Mouse (Mus musculus): ENCODE measurements around the gene Nsmce1. TPM values are rescaled to one million over a fixed set of nuclear protein-coding genes. Genes with fewer than 3 reads are reported as not detected.
A peak's percentile ranks its signal among the peaks of the same experiment; 100 is the strongest.
"Not testable (repeated sequence)": the region's sequence is repeated elsewhere in the genome, so short reads cannot be mapped to it uniquely, and the experiment has no call there.

The Nsmce1 gene
- total RNA-seq, 1 experiment from 2014 or later, result 24.3 TPM

GRCm38 (mm10) chr7:125450678-125451077 lies 40.7 kb downstream of the Nsmce1 start:
- ATAC-seq (replicated peaks; ENCODE audit: insufficient number of reproducible peaks, low FRiP score, low TSS enrichment, poor library complexity, severe bottlenecking), result no peak

- ATAC-seq (replicated peaks; ENCODE audit: insufficient number of reproducible peaks, low FRiP score, low TSS enrichment, poor library complexity, severe bottlenecking), result peak; percentile 92
Measured at GRCm38 (mm10) chr7:125444464-125445401, 46.7 kb downstream of the Nsmce1 start, which contains the start of gene Kdm8. TSS of gene Kdm8 (plus strand) at chr7:125444676.

GRCm38 (mm10) chr7:125444076-125444463 lies 47.3 kb downstream of the Nsmce1 start:
- 0 out of 2 replicates have a peak, but pooled peaks have one; percentile 6 for ATAC-seq (replicated peaks; ENCODE audit: insufficient number of reproducible peaks, low FRiP score, low TSS enrichment, poor library complexity, severe bottlenecking)

GRCm38 (mm10) chr7:125442323-125442722 lies 49.1 kb downstream of the Nsmce1 start:
- ATAC-seq (replicated peaks; ENCODE audit: insufficient number of reproducible peaks, low FRiP score, low TSS enrichment, poor library complexity, severe bottlenecking), result no peak

GRCm38 (mm10) chr7:125434666-125435290 lies 56.6 kb downstream of the Nsmce1 start:
- ATAC-seq (replicated peaks; ENCODE audit: insufficient number of reproducible peaks, low FRiP score, low TSS enrichment, poor library complexity, severe bottlenecking), result no peak

GRCm38 (mm10) chr7:125433874-125434273 lies 57.5 kb downstream of the Nsmce1 start:
- ATAC-seq (replicated peaks; ENCODE audit: insufficient number of reproducible peaks, low FRiP score, low TSS enrichment, poor library complexity, severe bottlenecking), result no peak

- ATAC-seq (replicated peaks; ENCODE audit: insufficient number of reproducible peaks, low FRiP score, low TSS enrichment, poor library complexity, severe bottlenecking), result no peak
Measured at GRCm38 (mm10) chr7:125430170-125430842, 61.1 kb downstream of the Nsmce1 start.

- not testable (repeated sequence) for ATAC-seq (replicated peaks; ENCODE audit: insufficient number of reproducible peaks, low FRiP score, low TSS enrichment, poor library complexity, severe bottlenecking)
Measured at GRCm38 (mm10) chr7:125428816-125429500, 62.4 kb downstream of the Nsmce1 start.

- ATAC-seq (replicated peaks; ENCODE audit: insufficient number of reproducible peaks, low FRiP score, low TSS enrichment, poor library complexity, severe bottlenecking), result no peak
Measured at GRCm38 (mm10) chr7:125428381-125428780, 63.0 kb downstream of the Nsmce1 start.

GRCm38 (mm10) chr7:125427492-125428090 lies 63.8 kb downstream of the Nsmce1 start:
- no peak for ATAC-seq (replicated peaks; ENCODE audit: insufficient number of reproducible peaks, low FRiP score, low TSS enrichment, poor library complexity, severe bottlenecking)

GRCm38 (mm10) chr7:125423056-125423455 lies 68.3 kb downstream of the Nsmce1 start:
- no peak for ATAC-seq (replicated peaks; ENCODE audit: insufficient number of reproducible peaks, low FRiP score, low TSS enrichment, poor library complexity, severe bottlenecking)

GRCm38 (mm10) chr7:125421911-125422310 lies 69.5 kb downstream of the Nsmce1 start:
- ATAC-seq (replicated peaks; ENCODE audit: insufficient number of reproducible peaks, low FRiP score, low TSS enrichment, poor library complexity, severe bottlenecking), result no peak

GRCm38 (mm10) chr7:125420190-125420589 lies 71.2 kb downstream of the Nsmce1 start:
- peak; percentile 49 for ATAC-seq (replicated peaks; ENCODE audit: insufficient number of reproducible peaks, low FRiP score, low TSS enrichment, poor library complexity, severe bottlenecking)

GRCm38 (mm10) chr7:125418413-125418812 lies 73.0 kb downstream of the Nsmce1 start:
- ATAC-seq (replicated peaks; ENCODE audit: insufficient number of reproducible peaks, low FRiP score, low TSS enrichment, poor library complexity, severe bottlenecking), result no peak

Other genes starting within 250 kb of the Nsmce1 start
- gene Kdm8, start 46.9 kb downstream of the Nsmce1 start, total RNA-seq (2017), result 0.75 to 5.1 TPM (median 2.6 TPM) in 3 replicates
- 57.3 to 65.3 TPM (median 57.6 TPM) in 3 replicates for gene Il4ra, start 60.5 kb upstream of the Nsmce1 start, total RNA-seq (2017)
- gene Il21r, start 111.8 kb upstream of the Nsmce1 start, total RNA-seq (2017), result 15.2 to 17.8 TPM (median 15.8 TPM) in 3 replicates
- gene Gtf3c1, start 216.2 kb upstream of the Nsmce1 start, total RNA-seq (2017), result 24.3 to 36.0 TPM (median 28.8 TPM) in 3 replicates
- 10.9 to 14.0 TPM (median 12.3 TPM) in 3 replicates for gene D430042O09Rik, start 216.3 kb upstream of the Nsmce1 start, total RNA-seq (2017)